Mouse (Mus musculus) myocyte (in vitro differentiated cells): Measurements from ENCODE around the gene Hdgfl2. TPM values are rescaled to one million over a fixed set of nuclear protein-coding genes. Genes with fewer than 3 reads are reported as not detected.

Experiments
- H3K27me3 ChIP-seq: one replicate; pipeline ENCODE4 v1.6.1; 2011; ENCODE audit not compliant: control insufficient read depth, insufficient read depth, insufficient read length
- H3K36me3 ChIP-seq: one replicate; pipeline ENCODE4 v1.6.1; 2011; ENCODE audit not compliant: control insufficient read depth, insufficient read depth
- H3K4me2 ChIP-seq: one replicate; pipeline ENCODE4 v1.6.1; 2011; ENCODE audit warnings: low read depth, control low read depth
- H3K4me3 ChIP-seq: one replicate; pipeline ENCODE4 v1.5.1; 2011; ENCODE audit warnings: mild to moderate bottlenecking, control low read depth, moderate library complexity
- H3K79me2 ChIP-seq: one replicate; pipeline ENCODE4 v1.6.1; 2011; ENCODE audit not compliant: control insufficient read depth, insufficient read depth
- H3ac ChIP-seq: one replicate; pipeline ENCODE4 v1.6.1; 2011; ENCODE audit not compliant: control insufficient read depth, insufficient read length
- CEBPB ChIP-seq: IDR thresholded peaks from 2 replicates; pipeline ENCODE4 v1.6.1; 2011; ENCODE audit warnings: mild to moderate bottlenecking, moderate library complexity; ENCODE audit not compliant: poor library complexity, insufficient read depth, severe bottlenecking
- E2F4 ChIP-seq: IDR thresholded peaks from one replicate; pipeline ENCODE4 v1.6.1; 2011; ENCODE audit warnings: mild to moderate bottlenecking, control low read depth, moderate library complexity; ENCODE audit not compliant: insufficient read depth
- MAX ChIP-seq: IDR thresholded peaks from one replicate; pipeline ENCODE4 v1.6.1; 2011; ENCODE audit warnings: low read depth, mild to moderate bottlenecking, control low read depth
- MYOD1 ChIP-seq, 3 experiments: IDR thresholded peaks; one replicate each; pipeline ENCODE4 v1.6.1; 2011; ENCODE audit warnings: control low read depth in 2 of 3, low read depth in 2 of 3, mild to moderate bottlenecking in 2 of 3, moderate library complexity in 1 of 3; ENCODE audit not compliant: insufficient read length in 2 of 3, control insufficient read depth in 1 of 3
- MYOG ChIP-seq, 3 experiments: IDR thresholded peaks; one replicate each; pipeline ENCODE4 v1.6.1; 2011; ENCODE audit warnings: control low read depth in 2 of 3, low read depth in 2 of 3, mild to moderate bottlenecking in 2 of 3; ENCODE audit not compliant: insufficient read length in 2 of 3, control insufficient read depth in 1 of 3, insufficient read depth in 1 of 3
- POLR2A ChIP-seq: IDR thresholded peaks from one replicate; pipeline ENCODE4 v1.6.1; 2011; ENCODE audit warnings: low read depth, mild to moderate bottlenecking, control low read depth, moderate library complexity; ENCODE audit not compliant: insufficient read length
- POLR2AphosphoS2 ChIP-seq: IDR thresholded peaks from one replicate; pipeline ENCODE4 v1.6.1; 2011; ENCODE audit warnings: low read depth, control low read depth; ENCODE audit not compliant: insufficient read length
- REST ChIP-seq: IDR thresholded peaks from one replicate; pipeline ENCODE4 v1.6.1; 2011; ENCODE audit warnings: mild to moderate bottlenecking, control low read depth, moderate library complexity; ENCODE audit not compliant: insufficient read depth, insufficient read length
- SRF ChIP-seq: IDR thresholded peaks from one replicate; pipeline ENCODE4 v1.6.1; 2011; ENCODE audit warnings: low read depth; ENCODE audit not compliant: control insufficient read depth, insufficient read length
- TCF12 ChIP-seq: IDR thresholded peaks from one replicate; pipeline ENCODE4 v1.6.1; 2011; ENCODE audit warnings: mild to moderate bottlenecking, control low read depth; ENCODE audit not compliant: poor library complexity, insufficient read depth, severe bottlenecking
- TCF3 ChIP-seq: IDR thresholded peaks from one replicate; pipeline ENCODE4 v1.6.1; 2011; ENCODE audit warnings: low read depth, control low read depth; ENCODE audit not compliant: insufficient read length
- USF1 ChIP-seq: IDR thresholded peaks from one replicate; pipeline ENCODE4 v1.6.1; 2011; ENCODE audit warnings: low read depth, mild to moderate bottlenecking, control low read depth, moderate library complexity
- polyA plus RNA-seq: library from polyadenylated mRNA; unstranded; fragments of >200 nt; fragmentation: generic; extraction: Trizol; gene quantifications from one replicate; pipeline ENCODE4 v1.2.1, GENCODE M21; 2012; ENCODE audit warnings: missing spikeins

Gene Hdgfl2
- polyA plus RNA-seq: 56.4 TPM

DNA sequence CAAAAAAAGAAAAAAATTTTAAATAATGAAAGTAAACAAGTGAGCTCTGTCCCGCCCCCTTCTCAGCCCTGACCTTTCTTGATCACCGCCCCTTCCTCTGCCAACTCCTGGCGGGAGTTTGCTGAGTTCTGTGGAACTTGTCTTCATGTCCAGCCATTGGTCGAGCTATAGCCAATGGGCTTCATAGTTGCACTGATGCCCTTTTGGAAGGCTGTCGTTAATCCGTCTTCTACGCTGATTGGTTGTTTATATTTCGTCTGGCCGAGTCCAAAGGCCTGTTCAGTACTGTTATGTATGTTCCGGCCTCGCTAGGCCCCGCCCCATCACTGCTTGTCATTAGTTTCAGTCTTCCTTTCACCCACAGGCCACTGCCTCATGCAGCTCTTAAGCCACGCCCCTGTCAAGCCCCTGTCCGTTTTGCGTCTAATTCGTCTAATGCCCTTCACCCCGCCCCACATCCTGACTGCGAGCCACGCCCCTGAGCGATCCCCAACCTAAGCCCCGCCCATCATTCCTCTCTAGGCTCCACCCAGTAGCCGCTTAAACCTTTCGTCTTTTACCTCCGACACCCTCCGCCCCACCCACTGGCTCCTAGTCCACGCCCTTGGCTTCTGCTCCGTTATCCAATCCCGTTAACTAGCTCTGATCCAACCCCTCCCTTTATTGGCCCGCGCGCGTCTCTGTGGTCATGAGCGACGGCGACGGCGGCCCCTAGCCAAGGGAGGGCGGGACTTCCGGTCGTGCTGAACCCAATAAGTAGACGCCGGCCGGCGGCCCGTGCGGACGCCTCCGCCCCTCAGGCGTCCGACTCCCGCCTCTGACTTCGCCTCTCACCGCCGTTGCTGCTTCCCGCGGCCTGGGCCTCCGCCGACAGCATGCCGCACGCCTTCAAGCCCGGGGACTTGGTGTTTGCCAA lies at the start of gene Hdgfl2:
Gene Hdgfl2 (plus strand): TSS at position 755 of the 916 bp plus-strand sequence.
- Histone ChIP-seq H3K4me3 (peak within 1 kb of the TSS; percentile 68), H3K4me2 (peak within 1 kb of the TSS; percentile 84), H3K36me3 (peaks cover 3% of the 10 kb centered on the region), H3K79me2 (peaks cover 35% of the 10 kb centered on the region), H3K27me3 (no peaks in the 10 kb centered on the region), H3ac (peak within 1 kb of the TSS; percentile 53)
- TF ChIP-seq MYOD1 (IDR thresholded peaks at IDR 0.05; ENCODE audit: control insufficient read depth in 1 of 3, insufficient read length in 2 of 3, low read depth in 2 of 3) (no peak), MYOG (IDR thresholded peaks at IDR 0.05; ENCODE audit: control insufficient read depth in 1 of 3, insufficient read depth in 1 of 3, insufficient read length in 2 of 3, low read depth in 2 of 3) (no peak), CEBPB (no peak), SRF (peak; percentile 95), POLR2A (peak; percentile 96), E2F4 (peak; percentile 89), USF1 (no peak), REST (no peak), MAX (no peak), POLR2AphosphoS2 (peak; percentile 94), TCF3 (no peak), TCF12 (no peak)

DNA sequence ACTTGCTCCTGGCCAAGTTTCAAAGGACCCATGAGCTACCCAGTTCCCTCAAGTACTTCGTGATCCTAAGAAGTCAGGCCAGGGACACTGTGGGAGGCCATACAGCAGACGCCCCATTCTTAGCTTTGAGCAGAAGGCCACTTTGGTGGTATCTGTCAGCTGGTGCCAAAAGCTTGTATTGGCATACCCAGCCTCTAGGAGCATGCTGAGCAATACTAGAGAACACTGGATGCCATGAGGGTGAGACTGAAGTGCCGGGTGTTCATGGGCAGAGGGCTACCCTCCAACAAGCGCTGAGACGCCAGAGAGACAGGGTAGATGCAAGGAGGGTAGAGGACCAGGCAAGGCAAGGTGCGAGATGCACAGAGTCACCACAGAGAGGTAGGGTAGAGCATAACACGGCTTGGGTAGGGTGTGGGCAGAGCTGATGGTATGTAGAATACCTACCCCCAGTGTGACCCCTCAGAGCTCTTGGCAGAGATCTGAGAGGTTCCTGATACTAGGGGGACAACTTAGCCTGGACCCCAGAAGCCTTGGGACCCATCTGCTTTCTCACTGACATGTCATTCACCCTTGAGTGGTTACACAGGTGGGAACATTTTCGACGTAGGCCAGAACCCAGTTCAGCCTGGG lies 49.1 kb upstream of the Hdgfl2 start:
- no peak overlapping the region for H3ac ChIP-seq
- peaks cover 5% of the 10 kb centered on the region for H3K36me3 ChIP-seq
- H3K4me3 ChIP-seq: no peak overlapping the region
- H3K27me3 ChIP-seq: no peaks in the 10 kb centered on the region
- no peak for TF ChIP-seq E2F4
- no peak for TF ChIP-seq MYOG (IDR thresholded peaks at IDR 0.05; ENCODE audit: control insufficient read depth in 1 of 3, insufficient read depth in 1 of 3, insufficient read length in 2 of 3, low read depth in 2 of 3)
- TF ChIP-seq SRF: no peak
- TF ChIP-seq CEBPB: no peak
- TF ChIP-seq POLR2A: no peak
- TF ChIP-seq TCF3: no peak
- TF ChIP-seq MYOD1 (IDR thresholded peaks at IDR 0.05; ENCODE audit: control insufficient read depth in 1 of 3, insufficient read length in 2 of 3, low read depth in 2 of 3): no peak
- TF ChIP-seq REST: no peak
- TF ChIP-seq USF1: no peak
- TF ChIP-seq MAX: no peak
- no peak for TF ChIP-seq POLR2AphosphoS2
- TF ChIP-seq TCF12: no peak
- H3K79me2 ChIP-seq: peaks cover 95% of the 10 kb centered on the region
- H3K4me2 ChIP-seq: peak overlapping the region; percentile 50

DNA sequence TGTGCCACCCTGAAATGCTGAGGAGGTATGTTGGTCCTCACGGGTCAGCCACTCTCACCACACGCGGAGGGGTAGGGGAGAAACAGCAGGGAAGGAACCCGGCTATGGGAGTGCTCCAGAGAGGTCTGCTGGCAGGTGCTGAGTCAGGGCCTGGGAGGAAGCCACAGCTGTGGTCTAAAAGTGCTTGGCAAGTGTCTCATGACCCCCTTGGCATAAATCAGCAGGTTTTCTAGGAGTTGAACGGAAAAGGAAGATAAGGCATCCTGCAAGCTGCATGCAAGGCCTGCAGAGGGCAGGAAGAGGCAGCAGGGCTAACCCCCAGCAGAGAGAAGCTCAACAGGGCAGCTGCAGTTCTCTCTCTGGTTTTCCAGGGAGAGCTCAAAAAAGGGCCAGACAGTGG lies 48.5 kb upstream of the Hdgfl2 start:
- Histone ChIP-seq H3K4me3 (no peak overlapping the region), H3K27me3 (no peaks in the 10 kb centered on the region), H3ac (no peak overlapping the region), H3K36me3 (peaks cover 5% of the 10 kb centered on the region), H3K4me2 (peak overlapping the region; percentile 50), H3K79me2 (peaks cover 95% of the 10 kb centered on the region)
- peak; percentile 3 for TF ChIP-seq TCF3
- no peak for TF ChIP-seq SRF
- no peak for TF ChIP-seq POLR2AphosphoS2
- TF ChIP-seq MYOG (IDR thresholded peaks at IDR 0.05; ENCODE audit: control insufficient read depth in 1 of 3, insufficient read depth in 1 of 3, insufficient read length in 2 of 3, low read depth in 2 of 3): peak; percentile 17 to 90 (median 28)
- TF ChIP-seq E2F4: no peak
- peak; percentile 49 for TF ChIP-seq TCF12
- no peak for TF ChIP-seq POLR2A
- peak; percentile 62 for TF ChIP-seq CEBPB
- peak; percentile 24 to 75 (median 61) for TF ChIP-seq MYOD1 (IDR thresholded peaks at IDR 0.05; ENCODE audit: control insufficient read depth in 1 of 3, insufficient read length in 2 of 3, low read depth in 2 of 3)

DNA sequence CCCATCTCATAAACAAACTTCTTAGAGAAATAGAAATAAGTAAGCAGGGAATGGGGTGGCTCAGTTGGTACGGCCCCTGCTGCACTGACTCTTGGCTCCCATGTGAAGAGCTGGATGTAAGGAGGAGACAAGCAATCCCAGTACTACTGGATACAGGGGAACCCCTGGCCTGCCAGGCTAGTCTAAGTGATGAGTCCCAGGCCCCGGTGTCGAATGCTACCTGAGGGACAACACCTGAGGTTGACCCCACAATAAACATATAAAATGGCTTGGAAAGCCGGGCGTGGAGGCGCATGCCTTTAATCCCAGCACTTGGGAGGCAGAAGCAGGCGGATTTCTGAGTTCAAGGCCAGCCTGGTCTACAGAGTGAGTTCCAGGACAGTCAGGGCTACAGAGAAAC lies 48.0 kb upstream of the Hdgfl2 start:
- H3K4me2 ChIP-seq: peak overlapping the region; percentile 50
- H3K79me2 ChIP-seq: peaks cover 96% of the 10 kb centered on the region
- TF ChIP-seq TCF3: no peak
- TF ChIP-seq CEBPB: no peak
- TF ChIP-seq TCF12: no peak
- TF ChIP-seq SRF: no peak
- TF ChIP-seq POLR2A: no peak
- TF ChIP-seq REST: no peak
- no peak for TF ChIP-seq MAX
- no peak for TF ChIP-seq E2F4
- no peak for TF ChIP-seq USF1
- TF ChIP-seq MYOG (IDR thresholded peaks at IDR 0.05; ENCODE audit: control insufficient read depth in 1 of 3, insufficient read depth in 1 of 3, insufficient read length in 2 of 3, low read depth in 2 of 3): no peak
- TF ChIP-seq POLR2AphosphoS2: no peak
- no peak for TF ChIP-seq MYOD1 (IDR thresholded peaks at IDR 0.05; ENCODE audit: control insufficient read depth in 1 of 3, insufficient read length in 2 of 3, low read depth in 2 of 3)
- no peak overlapping the region for H3K4me3 ChIP-seq
- no peaks in the 10 kb centered on the region for H3K27me3 ChIP-seq
- no peak overlapping the region for H3ac ChIP-seq
- peaks cover 5% of the 10 kb centered on the region for H3K36me3 ChIP-seq
